Mouse (Mus musculus) WW6 (cell line): ENCODE data around the gene Olfr1383.
"Not testable (repeated sequence)": the region's sequence is repeated elsewhere in the genome, so short reads cannot be mapped to it uniquely, and the experiment has no call there.

Source experiments
- DNase-seq: peaks from one replicate; pipeline ENCODE4 v3.0.0-alpha.2; 2013; ENCODE audit warnings: low read depth, low spot score

The Olfr1383 gene

DNA sequence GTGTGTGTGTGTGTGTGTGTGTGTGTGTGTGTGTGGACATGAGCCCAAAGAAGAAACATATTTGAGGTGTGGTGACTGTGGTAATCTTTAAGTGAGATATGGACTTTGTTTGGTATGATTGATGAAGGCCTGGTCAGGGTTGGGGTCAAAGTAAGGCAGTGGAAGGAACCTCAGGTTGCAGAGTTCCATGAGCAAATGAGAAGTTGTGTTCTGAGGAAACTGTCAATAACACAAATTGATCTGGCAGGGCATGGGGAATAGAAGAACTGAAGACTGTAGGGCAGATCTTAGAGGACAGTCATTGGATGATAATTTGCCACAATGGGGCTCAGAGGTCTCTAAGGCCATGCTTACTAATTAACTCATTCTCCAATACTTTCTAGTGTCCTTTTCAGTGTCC lies at the start of gene Olfr1383:
Gene Olfr1383, plus strand, starts transcription at position 301 of the 400 bp plus-strand sequence.
- DNase-seq: no peak

DNA sequence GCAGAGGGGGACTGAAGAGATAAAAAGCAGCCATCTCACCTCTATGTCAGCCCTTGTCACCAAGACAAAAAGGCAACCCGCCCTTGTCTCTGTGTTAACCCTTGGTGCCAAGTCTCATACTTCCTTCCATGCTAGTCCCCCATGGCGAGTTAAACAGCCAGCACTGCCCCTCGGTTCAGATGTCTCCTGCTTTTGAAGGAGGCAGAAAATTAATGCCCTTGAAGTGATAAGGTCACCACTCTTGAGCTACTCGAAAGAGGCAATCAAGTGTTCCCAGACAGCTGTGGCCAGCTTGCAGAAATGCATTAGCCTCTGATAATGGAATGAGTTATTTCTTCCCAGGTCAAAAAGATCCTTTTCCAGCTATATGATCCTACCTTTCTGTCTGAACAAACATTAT lies 33.5 kb upstream of the Olfr1383 start:
- DNase-seq: no peak

- not testable (repeated sequence) for DNase-seq
Observed at GRCm38 (mm10) chr11:49488770-49489169, 30.7 kb upstream of the Olfr1383 start, which contains the start of gene Olfr1385. Gene Olfr1385, plus strand, starts transcription at chr11:49489070.

DNA sequence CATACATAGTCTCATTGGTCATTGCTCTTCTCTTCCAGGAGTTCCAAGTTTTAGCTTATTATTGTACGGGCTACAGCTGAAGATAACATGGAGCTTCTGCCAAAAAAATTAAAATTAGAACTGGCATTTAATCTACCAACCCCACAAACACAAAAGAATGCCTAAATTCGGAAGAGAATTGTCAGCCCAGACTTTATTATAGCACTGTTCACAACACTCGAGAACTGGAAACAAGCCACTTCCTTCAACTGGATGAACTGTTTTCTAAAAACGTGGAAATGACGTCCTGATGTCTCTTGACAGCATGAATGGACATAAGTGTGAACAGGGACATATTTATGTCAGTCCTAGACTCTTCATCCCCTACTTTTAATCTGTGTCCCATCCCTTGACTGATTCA lies 1.4 kb upstream of the Olfr1383 start:
- no peak for DNase-seq

GRCm38 (mm10) chr11:49527947-49528346 lies 8.5 kb downstream of the Olfr1383 start, which contains the start of gene Olfr1382:
Gene Olfr1382, plus strand, starts transcription at chr11:49528247.
- no peak for DNase-seq

GRCm38 (mm10) chr11:49532761-49533160 lies 13.3 kb downstream of the Olfr1383 start:
- no peak for DNase-seq

- DNase-seq: not testable (repeated sequence)
Observed at GRCm38 (mm10) chr11:49536631-49537030, 17.2 kb downstream of the Olfr1383 start.

DNA sequence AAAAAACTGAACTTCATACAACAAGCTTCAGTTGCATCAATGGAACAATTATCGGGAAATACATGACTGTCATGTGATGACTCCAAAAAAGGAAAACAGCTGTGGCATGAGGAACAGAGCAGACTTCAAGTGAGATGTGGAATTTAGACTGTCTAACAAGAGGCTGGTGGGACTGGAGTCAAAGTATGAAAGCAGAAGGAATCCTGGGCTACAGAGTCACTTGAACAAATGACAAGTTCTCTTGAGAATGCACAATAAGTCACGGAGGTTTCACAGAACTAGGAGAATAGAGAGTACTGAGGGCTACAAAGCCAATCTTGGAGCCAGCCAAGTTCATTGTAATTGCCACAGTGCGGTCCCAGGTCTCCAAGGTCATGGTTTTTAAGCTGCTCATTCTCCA lies 23.7 kb downstream of the Olfr1383 start, which contains the start of gene Olfr1381:
Gene Olfr1381, plus strand, starts transcription at position 301 of the 400 bp plus-strand sequence.
- DNase-seq: not testable (repeated sequence)

DNA sequence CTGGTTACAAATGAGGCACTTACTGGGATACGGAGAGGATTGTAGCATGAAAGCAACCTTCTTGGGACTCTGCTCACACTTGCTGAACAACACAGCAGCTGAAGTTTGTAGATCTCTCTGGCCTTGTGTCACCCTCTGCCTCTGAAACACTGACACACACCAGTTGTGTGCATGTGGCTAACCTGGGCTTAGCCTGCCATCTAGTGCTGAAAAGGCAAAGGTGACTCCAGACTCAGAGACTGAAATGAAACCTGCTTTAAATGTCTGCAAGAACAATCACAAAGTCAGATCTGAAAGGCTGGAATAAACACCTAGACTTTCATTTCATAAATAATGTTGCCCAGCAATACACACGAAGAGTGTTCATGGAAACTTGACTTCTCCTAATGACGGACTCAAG lies 34.6 kb downstream of the Olfr1383 start:
- DNase-seq: not testable (repeated sequence)

GRCm38 (mm10) chr11:49556578-49556977 lies 37.1 kb downstream of the Olfr1383 start, which contains the start of gene Olfr1380:
Gene Olfr1380, plus strand, starts transcription at chr11:49556878.
- not testable (repeated sequence) for DNase-seq

- DNase-seq: peak; percentile 26
Observed at GRCm38 (mm10) chr11:49575054-49575453, 55.6 kb downstream of the Olfr1383 start.
